Mouse (Mus musculus): ENCODE results near the gene Thyn1. TPM values are rescaled to one million over a fixed set of nuclear protein-coding genes. Genes with fewer than 3 reads are reported as not detected.

Gene Thyn1
- polyA plus RNA-seq, 1 experiment from 2014 or later, result 136 TPM

DNA sequence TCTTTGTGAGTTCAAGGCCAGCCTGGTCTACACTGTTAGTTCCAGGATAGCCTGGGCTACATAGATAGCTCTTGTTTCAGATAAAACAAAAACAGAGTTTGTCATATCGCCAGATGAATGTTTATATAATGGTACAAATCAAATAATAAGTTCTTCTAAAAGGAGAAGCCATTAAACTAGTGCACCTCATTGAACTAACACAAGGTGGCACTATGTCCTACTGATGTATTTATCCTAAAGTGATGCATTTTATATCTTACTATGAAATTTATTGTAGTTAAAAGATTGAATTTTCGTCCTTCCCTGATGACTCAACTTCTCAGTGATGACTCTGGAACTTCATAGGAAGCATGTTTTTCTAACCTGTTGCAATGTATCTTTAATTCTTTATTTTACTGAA lies 50.0 kb downstream of the Thyn1 start:
- Histone ChIP-seq H3K36me3 (peaks cover 83% of the 10 kb centered on the region), H3K4me2 (no peak overlapping the region), H3K27me3 (no peaks in the 10 kb centered on the region), H3K9ac (no peak overlapping the region), H3K4me1 (replicated peaks) (no peaks in the 10 kb centered on the region), H3K9me3 (no peaks in the 10 kb centered on the region), H3K4me3 (no peak overlapping the region), H3K27ac (replicated peaks) (no peak overlapping the region)
- ATAC-seq (ENCODE audit: low read depth), result no peak
- WGBS, result 89% methylated on average over 2 of the region's 2 CpGs

Other genes starting within 250 kb of the Thyn1 start
- 1.7 and 1.8 TPM in 2 replicates for gene Glb1l2, start 193.2 kb upstream of the Thyn1 start, polyA plus RNA-seq (2015; fragmentation: Nextera tagmentation; extraction: Ambion mirVana)
- not detected in 2 replicates for gene Glb1l3, start 138.8 kb upstream of the Thyn1 start, polyA plus RNA-seq (2015; fragmentation: Nextera tagmentation; extraction: Ambion mirVana)
- gene Gm1110, start 76.6 kb upstream of the Thyn1 start, polyA plus RNA-seq (2015; fragmentation: Nextera tagmentation; extraction: Ambion mirVana), result not detected in 2 replicates
- 30.7 and 34.2 TPM in 2 replicates for gene Acad8, start 144 bp upstream of the Thyn1 start, polyA plus RNA-seq (2015; fragmentation: Nextera tagmentation; extraction: Ambion mirVana)
- 73.1 and 81.1 TPM in 2 replicates for gene Vps26b, start 30.4 kb downstream of the Thyn1 start, polyA plus RNA-seq (2015; fragmentation: Nextera tagmentation; extraction: Ambion mirVana)
- gene Ncapd3, start 30.5 kb downstream of the Thyn1 start, polyA plus RNA-seq (2015; fragmentation: Nextera tagmentation; extraction: Ambion mirVana), result 13.6 and 15.1 TPM in 2 replicates
- gene Jam3, start 155.7 kb downstream of the Thyn1 start, polyA plus RNA-seq (2015; fragmentation: Nextera tagmentation; extraction: Ambion mirVana), result 68.9 and 80.3 TPM in 2 replicates

Measured in neural tube, embryonic 13.5 days (tissue).